Mouse (Mus musculus) T-helper 1 cell (primary cell): ENCODE data around the gene Slc30a9.

Source experiments
- in situ Hi-C: fragments of 300-600 bp; cut with MboI, MseI; formaldehyde crosslinking; loops from one replicate; pipeline ENCODE4 v1.15.1; 2025; ENCODE audit warnings: high pct_unique_total_duplicates

The Slc30a9 gene

GRCm38 (mm10) chr5:67306698-67307521 is at the start of gene Slc30a9:
TSS of gene Slc30a9 (plus strand) at chr5:67306955.
- in situ Hi-C loops, result loop anchor here (5.0 kb wide), 1 partner anchor 40 kb away; no protein-coding TSS in a partner anchor

DNA sequence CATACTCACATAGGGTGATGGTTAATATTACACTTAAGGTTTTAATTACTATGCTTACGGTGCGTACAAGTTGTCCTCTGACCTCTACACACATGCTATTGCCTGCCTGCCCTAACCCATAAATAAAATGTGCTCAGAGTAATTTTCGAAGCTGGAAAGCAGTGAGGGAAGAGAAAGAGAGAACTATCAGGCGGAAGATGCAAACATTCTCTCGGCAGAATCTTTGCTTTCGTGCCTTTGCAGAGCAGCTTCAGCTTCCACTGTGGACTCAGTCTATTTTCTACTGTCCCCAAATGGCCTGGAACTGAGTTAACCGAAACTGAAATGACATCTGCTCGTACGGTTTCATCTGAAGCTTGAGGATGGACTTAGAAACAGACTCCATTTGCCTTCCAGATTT is 48.3 kb upstream of the Slc30a9 start:
- in situ Hi-C loops, result no loop called here

DNA sequence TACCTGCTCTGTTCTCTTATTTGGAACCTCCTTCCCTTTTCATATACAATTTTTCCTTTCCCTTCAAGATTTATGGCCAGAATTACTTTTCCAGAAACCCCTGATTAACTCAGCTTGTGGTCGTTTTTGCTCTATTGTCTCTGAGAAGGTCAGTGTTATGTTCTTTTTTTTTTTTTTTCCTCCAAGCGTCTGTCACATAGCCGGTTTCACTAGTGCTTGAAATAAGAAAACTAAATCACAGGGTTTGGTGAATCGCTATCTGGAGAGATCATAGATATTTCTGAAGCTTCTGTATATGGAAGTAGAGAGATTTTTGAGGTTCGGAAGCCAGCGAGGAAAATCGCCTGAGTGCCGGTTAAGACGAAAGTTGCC is 46.6 kb upstream of the Slc30a9 start:
- in situ Hi-C loops, result no loop called here

DNA sequence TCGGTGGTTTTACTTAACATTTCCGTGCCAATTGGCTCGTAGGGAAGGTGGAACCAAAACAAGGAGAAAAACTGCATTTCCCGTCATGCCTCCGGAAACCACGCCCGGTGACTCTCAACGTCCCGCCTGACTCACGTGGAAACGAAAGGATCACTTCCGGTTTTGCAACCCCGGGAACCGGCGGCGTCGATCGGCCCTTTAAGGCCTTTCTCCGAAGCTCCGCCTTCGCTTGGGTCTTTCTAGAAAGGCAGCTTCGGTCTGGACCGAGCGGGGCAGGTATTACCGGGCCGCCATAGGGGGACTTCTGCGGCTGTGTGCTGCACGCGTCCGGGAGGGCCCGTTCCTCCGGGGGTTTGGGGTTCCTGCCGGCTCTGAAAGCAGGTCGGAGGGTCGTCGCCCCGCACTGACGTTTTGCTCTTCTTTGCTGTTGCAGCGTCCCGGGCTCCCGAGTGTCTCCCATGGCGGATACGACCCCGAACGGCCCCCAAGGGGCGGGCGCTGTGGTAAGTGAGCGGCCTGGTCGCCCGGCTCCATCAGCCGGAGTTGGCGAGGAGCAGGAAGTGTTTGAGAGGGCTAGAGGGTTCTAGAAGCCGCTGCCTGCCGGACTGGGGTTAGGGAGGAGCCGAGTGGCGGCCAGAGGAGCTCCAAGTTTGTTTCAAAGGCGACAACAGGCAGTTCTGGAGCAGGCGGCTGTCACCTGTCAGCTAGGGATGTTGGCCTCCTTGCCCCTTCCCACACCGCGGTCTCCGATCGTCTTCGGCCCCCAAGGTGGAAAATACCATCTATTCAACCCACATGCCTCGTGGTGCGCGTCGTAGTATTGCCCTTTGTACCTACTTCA is 46.0 kb upstream of the Slc30a9 start, which contains the start of gene Tmem33:
Tmem33 (plus strand) TSS at position 35 of the 841 bp plus-strand sequence.
- in situ Hi-C loops, result no loop called here

DNA sequence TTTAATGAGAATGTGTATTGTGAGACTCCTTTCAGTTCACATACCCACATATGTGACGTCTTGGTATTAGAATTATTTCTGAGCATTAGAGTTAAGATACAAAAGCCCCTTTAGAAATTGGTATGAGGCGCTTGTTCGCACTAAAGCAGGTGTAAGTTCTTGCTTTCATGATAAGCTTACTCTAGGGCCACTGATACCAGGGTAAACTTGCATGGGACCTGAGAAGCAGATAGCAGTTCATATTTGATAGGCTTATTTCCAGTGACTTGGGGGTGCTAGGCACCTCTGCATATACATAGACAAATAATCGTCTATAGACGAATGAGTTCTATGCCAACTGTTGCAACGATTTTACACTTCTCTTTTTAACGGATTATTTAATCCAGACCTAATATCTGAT is 43.8 kb upstream of the Slc30a9 start:
- in situ Hi-C loops, result no loop called here

DNA sequence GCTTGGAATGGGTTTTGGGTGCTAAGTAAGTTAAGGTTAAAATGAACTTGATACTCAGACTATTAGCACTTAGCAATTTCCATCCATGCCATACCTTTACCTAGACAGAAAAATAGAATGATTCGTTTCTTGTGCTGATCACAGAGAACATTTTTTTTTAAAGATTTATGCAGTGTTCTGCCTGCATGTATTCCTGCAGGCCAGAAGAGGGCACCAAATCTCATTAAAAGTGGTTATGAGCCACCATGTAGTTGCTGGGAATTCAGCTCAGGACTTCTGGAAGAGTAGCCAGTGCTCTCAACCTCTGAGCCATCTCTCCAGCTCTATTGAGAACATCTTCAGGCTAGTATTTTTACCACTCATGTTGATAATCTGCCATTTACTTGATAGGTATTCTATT is 40.6 kb upstream of the Slc30a9 start:
- in situ Hi-C loops, result loop anchor here (5.0 kb wide), 1 partner anchor 41 kb away; the partner anchor contains the start of gene Slc30a9

GRCm38 (mm10) chr5:67269309-67269708 is 37.4 kb upstream of the Slc30a9 start:
- in situ Hi-C loops, result loop anchor here (5.0 kb wide), 1 partner anchor 38 kb away; the partner anchor contains the start of gene Slc30a9

DNA sequence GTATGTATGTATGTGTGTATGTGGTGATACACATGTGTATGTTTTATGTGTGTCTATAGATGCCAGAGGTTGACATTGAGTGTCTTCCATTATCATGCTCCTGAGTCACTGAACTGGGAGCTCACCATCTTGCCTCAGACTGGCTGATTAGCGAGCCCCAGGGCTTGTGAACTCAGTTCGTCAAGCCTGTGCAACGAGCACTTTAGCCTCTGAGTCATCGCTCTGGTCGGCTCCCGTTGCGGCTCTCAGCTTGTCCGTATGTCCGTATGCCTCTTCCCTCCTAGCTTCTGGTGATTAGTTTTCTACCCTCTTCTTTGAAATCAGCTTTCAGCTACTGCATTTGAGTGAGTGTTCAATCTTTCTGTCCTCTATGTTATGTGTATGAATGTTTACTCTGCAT is 27.3 kb upstream of the Slc30a9 start:
- in situ Hi-C loops, result no loop called here

DNA sequence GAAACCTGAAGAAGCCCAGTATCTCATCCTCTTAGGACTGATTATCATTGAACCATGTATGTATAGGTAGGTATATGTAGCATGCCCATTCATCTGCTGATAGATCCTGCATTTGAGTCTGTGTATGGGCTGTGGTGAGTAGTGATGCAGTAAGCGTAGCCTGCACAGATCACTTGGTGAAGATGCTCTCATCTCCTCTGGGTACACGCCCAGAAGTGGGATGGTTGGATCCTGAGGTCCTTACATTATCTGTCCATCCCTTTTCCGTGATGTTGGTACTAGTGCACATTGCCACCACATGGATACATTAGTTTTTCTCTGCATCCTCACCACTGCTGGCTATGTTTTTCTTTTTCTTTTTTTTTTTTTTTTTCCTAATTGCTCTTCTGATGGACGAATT is 26.9 kb upstream of the Slc30a9 start:
- in situ Hi-C loops, result no loop called here

- in situ Hi-C loops, result no loop called here
Observed at GRCm38 (mm10) chr5:67280400-67280799, 26.4 kb upstream of the Slc30a9 start.

DNA sequence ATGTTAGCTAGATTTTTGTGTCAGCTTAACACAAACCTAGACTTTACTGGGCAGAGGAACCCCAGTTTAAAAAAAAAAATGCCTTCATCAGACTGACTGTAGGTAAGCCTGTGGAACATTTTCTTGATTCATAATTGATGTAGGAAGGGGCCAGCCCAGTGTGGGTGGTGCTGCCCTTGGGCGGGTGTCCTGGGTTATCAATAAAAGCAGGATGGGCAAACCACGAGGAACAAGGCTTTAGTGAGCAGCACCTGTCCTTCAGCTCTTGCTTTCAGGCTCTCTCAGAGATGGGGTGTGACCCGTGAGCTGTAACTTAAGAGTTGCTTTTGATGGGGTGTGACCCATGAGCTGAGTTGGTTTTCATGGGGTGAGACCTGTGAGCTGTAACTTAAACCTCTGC is 11.7 kb upstream of the Slc30a9 start:
- in situ Hi-C loops, result no loop called here

DNA sequence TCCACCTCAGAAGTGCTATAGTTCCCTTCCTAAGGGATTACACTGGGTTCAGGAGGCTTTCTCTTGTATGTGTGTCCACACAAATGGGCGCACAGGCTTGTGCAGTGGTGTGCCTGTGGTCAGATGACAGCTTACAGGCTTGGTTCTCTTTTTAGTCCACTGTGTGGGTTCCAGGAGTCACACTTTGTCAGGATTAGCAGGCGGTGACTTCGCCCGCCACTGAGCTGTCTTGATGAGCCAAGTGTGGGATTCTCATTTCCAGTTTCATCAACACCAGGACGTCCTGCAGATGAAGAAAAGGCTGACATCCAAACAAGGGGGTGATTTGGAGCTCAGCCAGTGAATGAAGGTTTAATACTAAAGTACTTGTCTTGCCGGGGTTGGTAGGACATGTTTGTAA is 11.1 kb upstream of the Slc30a9 start:
- in situ Hi-C loops, result no loop called here

DNA sequence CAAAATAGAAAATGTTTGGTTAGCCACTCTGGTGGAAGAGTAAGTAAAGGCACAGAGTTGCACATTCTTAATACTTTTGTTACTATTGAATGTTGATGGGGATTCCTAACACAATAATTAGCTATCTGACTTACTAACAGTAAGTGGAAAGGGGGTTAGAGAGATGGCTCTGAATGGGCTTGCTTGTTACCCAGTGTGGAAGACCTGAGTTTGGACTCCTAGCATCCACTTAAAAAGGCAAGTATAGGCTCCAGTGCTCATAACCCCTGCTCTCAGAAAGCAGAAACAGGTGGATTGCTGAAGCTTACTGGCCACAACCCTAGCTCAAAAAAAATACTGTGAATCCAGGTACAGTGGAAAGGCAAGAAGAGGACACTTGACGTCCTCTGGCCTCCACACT is 10.6 kb upstream of the Slc30a9 start:
- in situ Hi-C loops, result no loop called here

DNA sequence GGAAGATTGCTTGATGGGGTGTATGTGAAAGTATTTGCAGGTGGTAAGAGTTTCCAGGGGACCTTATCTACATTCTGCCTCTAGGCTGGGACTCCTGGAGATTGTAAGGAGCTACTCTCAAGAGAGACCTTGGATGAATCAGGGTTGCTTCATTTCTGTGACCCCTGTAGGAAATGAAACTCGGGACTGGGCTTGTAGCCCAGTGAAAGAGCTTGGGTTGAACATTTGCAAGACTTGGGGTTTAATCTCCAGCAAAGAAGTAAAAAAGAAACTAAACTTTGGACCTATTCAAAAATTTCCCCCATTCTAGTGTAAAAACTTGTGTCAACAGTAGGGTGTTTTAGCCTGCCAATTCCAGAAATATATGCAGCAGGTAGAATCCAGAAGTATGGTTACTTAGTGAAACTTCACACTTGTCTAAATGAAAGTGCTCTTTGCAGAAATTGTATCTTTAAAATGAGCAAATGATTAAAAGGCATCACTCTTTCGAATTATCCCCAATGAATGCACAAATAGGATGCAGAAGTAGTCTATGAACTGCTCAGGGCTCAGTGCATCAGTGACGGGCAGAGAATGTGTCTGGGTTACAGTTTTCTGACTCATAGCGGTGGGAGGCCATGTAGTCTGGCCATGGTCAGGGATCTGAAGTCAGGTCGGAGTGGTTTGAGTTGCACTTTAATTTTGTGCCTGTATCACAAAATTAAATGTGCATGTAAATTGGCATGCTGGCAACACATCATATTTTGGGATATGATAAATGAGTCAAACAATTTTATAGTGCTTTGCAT is 9.5 kb upstream of the Slc30a9 start:
- in situ Hi-C loops, result no loop called here

GRCm38 (mm10) chr5:67299847-67300412 is 6.8 kb upstream of the Slc30a9 start:
- in situ Hi-C loops, result no loop called here

- in situ Hi-C loops, result no loop called here
Observed at GRCm38 (mm10) chr5:67300926-67301597, 5.7 kb upstream of the Slc30a9 start.

GRCm38 (mm10) chr5:67301722-67302331 is 4.9 kb upstream of the Slc30a9 start:
- in situ Hi-C loops, result no loop called here

DNA sequence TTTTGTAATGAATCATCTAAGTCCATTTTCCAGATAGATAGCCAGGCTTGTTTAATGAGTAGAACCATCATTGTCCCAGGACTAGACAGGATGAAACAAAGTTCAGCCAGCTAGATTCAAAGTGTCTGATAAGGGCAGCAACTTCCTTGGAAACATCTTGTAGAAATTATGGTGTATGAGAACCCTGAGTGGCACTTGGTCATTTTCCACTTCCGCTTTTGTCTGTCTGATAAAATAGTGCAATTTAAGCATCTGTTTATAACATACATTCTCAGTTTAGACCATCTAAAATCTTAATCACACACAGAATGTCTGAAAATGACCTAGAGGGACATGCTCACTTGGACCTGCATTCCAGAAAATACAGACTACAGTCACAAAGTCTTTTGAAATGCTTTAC is 2.9 kb upstream of the Slc30a9 start:
- in situ Hi-C loops, result no loop called here

DNA sequence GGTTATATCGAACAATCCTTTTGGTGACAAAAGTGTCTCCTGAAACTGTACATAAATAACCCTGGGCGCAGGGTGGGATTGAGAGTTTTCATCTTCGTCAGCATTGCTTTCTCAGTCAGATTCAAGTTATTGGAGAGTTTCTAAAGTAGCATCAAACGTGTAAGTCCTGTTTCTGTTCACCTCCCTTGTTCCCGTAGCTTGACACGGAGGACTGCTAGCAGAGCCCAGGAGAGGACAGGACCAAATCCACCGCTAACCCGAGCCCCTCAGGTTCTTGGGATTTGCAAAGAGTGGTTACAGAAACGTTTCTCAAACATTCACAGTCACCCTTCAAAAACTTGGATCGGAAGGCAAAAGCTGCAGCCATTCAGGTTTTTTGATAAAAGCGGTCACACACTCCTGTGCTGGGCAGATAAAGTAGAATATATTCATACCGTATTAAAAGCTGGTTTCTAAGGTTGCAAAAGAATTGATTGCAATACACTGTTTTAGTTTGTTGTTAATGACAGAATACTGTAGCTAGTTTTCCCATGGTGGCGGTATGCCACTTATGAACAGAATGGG is 986 bp downstream of the Slc30a9 start:
- in situ Hi-C loops, result loop anchor here (5.0 kb wide), 1 partner anchor 40 kb away; no protein-coding TSS in a partner anchor
